ENCODE assay signal across 26 mouse cellular contexts in genomic region chr17:52829678-52830077, GRCm38 (mm10).
"Had no signal": no experiment of that assay in that cellular context is flagged by ENCODE, and none has a peak within 500 bp of the region (broad histone marks: within the 10 kb centered on the region; RNA-seq: fewer than 3 reads in every experiment).

No protein-coding gene starts in this region.

- H3K27me3 ChIP-seq: embryonic facial prominence, embryonic 12.5 days; embryonic facial prominence, embryonic 13.5 days; embryonic facial prominence, embryonic 15.5 days; forebrain, embryonic 12.5 days; forebrain, embryonic 13.5 days; forebrain, embryonic 15.5 days had no signal

- H3K4me3 ChIP-seq: embryonic facial prominence, embryonic 10.5 days; embryonic facial prominence, embryonic 12.5 days; embryonic facial prominence, embryonic 13.5 days; embryonic facial prominence, embryonic 15.5 days; erythroblast, embryonic 14.5 days; forebrain, embryonic 10.5 days; forebrain, embryonic 12.5 days; forebrain, embryonic 13.5 days; forebrain, embryonic 15.5 days; gastrocnemius, adult 2 months; heart, adult 2 months; heart, embryonic 10.5 days had no signal

- H3K4me1 ChIP-seq: embryonic facial prominence, embryonic 10.5 days; embryonic facial prominence, embryonic 12.5 days; embryonic facial prominence, embryonic 13.5 days; embryonic facial prominence, embryonic 15.5 days; forebrain, embryonic 10.5 days; forebrain, embryonic 12.5 days; forebrain, embryonic 13.5 days; forebrain, embryonic 15.5 days; heart, embryonic 10.5 days had no signal

- H3K36me3 ChIP-seq: embryonic facial prominence, embryonic 10.5 days; embryonic facial prominence, embryonic 12.5 days; embryonic facial prominence, embryonic 13.5 days; embryonic facial prominence, embryonic 15.5 days; forebrain, embryonic 10.5 days; forebrain, embryonic 12.5 days; forebrain, embryonic 15.5 days; heart, embryonic 10.5 days had no signal

- H3K9me3 ChIP-seq: embryonic facial prominence, embryonic 10.5 days; embryonic facial prominence, embryonic 12.5 days; embryonic facial prominence, embryonic 13.5 days; embryonic facial prominence, embryonic 15.5 days; forebrain, embryonic 10.5 days; forebrain, embryonic 12.5 days; forebrain, embryonic 13.5 days; forebrain, embryonic 15.5 days; heart, embryonic 10.5 days had no signal

- DNase-seq: cerebellum, adult 9-10 months; cerebellum, adult 9-11 months; cerebellum, postnatal 10 days; cerebellum, postnatal 14 days; cerebellum, postnatal 25 days; cerebellum, postnatal 36 days; embryo, embryonic 11 days; forebrain, postnatal 0 days; gastrocnemius, adult 2 months; gastrocnemius, postnatal 10 days; gastrocnemius, postnatal 14 days; gastrocnemius, postnatal 25 days; gastrocnemius, postnatal 36 days; heart, adult 11 months; heart, adult 18-20 months; heart, adult 2 months had no signal

- H3K27ac ChIP-seq: embryonic facial prominence, embryonic 10.5 days; embryonic facial prominence, embryonic 12.5 days; embryonic facial prominence, embryonic 13.5 days; embryonic facial prominence, embryonic 15.5 days; forebrain, embryonic 10.5 days; forebrain, embryonic 12.5 days; forebrain, embryonic 13.5 days; forebrain, embryonic 15.5 days; gastrocnemius, adult 2 months; heart, adult 2 months; heart, embryonic 10.5 days had no signal

- H3K9ac ChIP-seq: embryonic facial prominence, embryonic 12.5 days; embryonic facial prominence, embryonic 13.5 days; embryonic facial prominence, embryonic 15.5 days; forebrain, embryonic 12.5 days; forebrain, embryonic 13.5 days; forebrain, embryonic 15.5 days; forebrain, postnatal 0 days had no signal
